Mouse (Mus musculus): ENCODE results near the gene Snapc2. TPM values are rescaled to one million over a fixed set of nuclear protein-coding genes. Genes with fewer than 3 reads are reported as not detected.
A peak's percentile ranks its signal among the peaks of the same experiment; 100 is the strongest.

Gene Snapc2
- polyA plus RNA-seq, 1 experiment from 2014 or later: 64.6 TPM

- H3K4me2 ChIP-seq: peak overlapping the region; percentile 58
- H3K9me3 ChIP-seq (ENCODE audit: control insufficient read depth, low read length): no peaks in the 10 kb centered on the region
- H3K4me3 ChIP-seq (ENCODE audit: low read depth, low read length): peak overlapping the region; percentile 27
- peaks cover 33% of the 10 kb centered on the region for H3K4me1 ChIP-seq (ENCODE audit: control insufficient read depth, insufficient read depth, low read length)
- WGBS: 10% methylated on average over 33 of the region's 33 CpGs
- DNase-seq (ENCODE audit: low spot score, missing footprints): peak; percentile 92
- H3K36me3 ChIP-seq (ENCODE audit: control insufficient read depth, insufficient read depth, low read length): peaks cover 14% of the 10 kb centered on the region
- peak overlapping the region; percentile 51; the same call in 1 of the 2 replicates for H3K9ac ChIP-seq (ENCODE audit: low read length)
- H3K27ac ChIP-seq (ENCODE audit: low read depth, low read length): no peak overlapping the region
- H3K27me3 ChIP-seq (ENCODE audit: control insufficient read depth, insufficient read depth, low read length): no peaks in the 10 kb centered on the region; the same call in 1 of the 2 replicates
- peak; percentile 5 for ATAC-seq (ENCODE audit: low FRiP score)
Measured at GRCm38 (mm10) chr8:4214006-4214980, 38.6 kb upstream of the Snapc2 start.

- peaks cover 33% of the 10 kb centered on the region for H3K4me1 ChIP-seq (ENCODE audit: control insufficient read depth, insufficient read depth, low read length)
- H3K4me3 ChIP-seq (ENCODE audit: low read depth, low read length): peak overlapping the region; percentile 64
- H3K9ac ChIP-seq (ENCODE audit: low read length): peak overlapping the region; percentile 82
- H3K27me3 ChIP-seq (ENCODE audit: control insufficient read depth, insufficient read depth, low read length): no peaks in the 10 kb centered on the region; the same call in 1 of the 2 replicates
- H3K9me3 ChIP-seq (ENCODE audit: control insufficient read depth, low read length): no peaks in the 10 kb centered on the region
- no peak overlapping the region for H3K27ac ChIP-seq (ENCODE audit: low read depth, low read length)
- H3K36me3 ChIP-seq (ENCODE audit: control insufficient read depth, insufficient read depth, low read length): no peaks in the 10 kb centered on the region
- peak overlapping the region; percentile 81 for H3K4me2 ChIP-seq
- WGBS: 8% methylated on average over 18 of the region's 18 CpGs
- DNase-seq (ENCODE audit: low spot score, missing footprints): no peak
- peak; percentile 0; the same call in 1 of the 2 replicates for ATAC-seq (ENCODE audit: low FRiP score)
Measured at GRCm38 (mm10) chr8:4216296-4216695, 36.6 kb upstream of the Snapc2 start.

- DNase-seq (ENCODE audit: low spot score, missing footprints) (peak; percentile 97), ATAC-seq (ENCODE audit: low FRiP score) (peak; percentile 90)
- Histone ChIP-seq H3K36me3 (ENCODE audit: control insufficient read depth, insufficient read depth, low read length) (no peaks in the 10 kb centered on the region), H3K27me3 (ENCODE audit: control insufficient read depth, insufficient read depth, low read length) (no peaks in the 10 kb centered on the region; the same call in 1 of the 2 replicates), H3K9me3 (ENCODE audit: control insufficient read depth, low read length) (no peaks in the 10 kb centered on the region), H3K4me1 (ENCODE audit: control insufficient read depth, insufficient read depth, low read length) (peaks cover 33% of the 10 kb centered on the region), H3K4me3 (ENCODE audit: low read depth, low read length) (peak within 1 kb of the TSS; percentile 64), H3K9ac (ENCODE audit: low read length) (peak within 1 kb of the TSS; percentile 82), H3K4me2 (peak within 1 kb of the TSS; percentile 81), H3K27ac (ENCODE audit: low read depth, low read length) (peak within 1 kb of the TSS; percentile 73)
- under 1% methylated on average over 44 of the region's 44 CpGs for WGBS
Measured at GRCm38 (mm10) chr8:4216791-4217621, 35.9 kb upstream of the Snapc2 start, which contains the start of gene Prr36. Gene Prr36, minus strand, starts transcription at chr8:4217459.

GRCm38 (mm10) chr8:4219617-4220016 lies 33.3 kb upstream of the Snapc2 start:
- Histone ChIP-seq H3K9me3 (ENCODE audit: control insufficient read depth, low read length) (no peaks in the 10 kb centered on the region), H3K4me1 (ENCODE audit: control insufficient read depth, insufficient read depth, low read length) (peaks cover 14% of the 10 kb centered on the region), H3K27ac (ENCODE audit: low read depth, low read length) (no peak overlapping the region), H3K4me3 (ENCODE audit: low read depth, low read length) (no peak overlapping the region), H3K9ac (ENCODE audit: low read length) (no peak overlapping the region), H3K4me2 (no peak overlapping the region), H3K36me3 (ENCODE audit: control insufficient read depth, insufficient read depth, low read length) (no peaks in the 10 kb centered on the region), H3K27me3 (ENCODE audit: control insufficient read depth, insufficient read depth, low read length) (no peaks in the 10 kb centered on the region; the same call in 1 of the 2 replicates)
- DNase-seq (ENCODE audit: low spot score, missing footprints) (no peak), ATAC-seq (ENCODE audit: low FRiP score) (no peak)
- 92% methylated on average over 3 of the region's 3 CpGs for WGBS

- Histone ChIP-seq H3K36me3 (ENCODE audit: control insufficient read depth, insufficient read depth, low read length) (no peaks in the 10 kb centered on the region), H3K4me3 (ENCODE audit: low read depth, low read length) (no peak overlapping the region), H3K4me1 (ENCODE audit: control insufficient read depth, insufficient read depth, low read length) (0 out of 2 replicates have a peak, but pooled peaks cover 5% of the 10 kb centered on the region), H3K27ac (ENCODE audit: low read depth, low read length) (no peak overlapping the region), H3K9ac (ENCODE audit: low read length) (no peak overlapping the region), H3K9me3 (ENCODE audit: control insufficient read depth, low read length) (no peaks in the 10 kb centered on the region), H3K4me2 (no peak overlapping the region), H3K27me3 (ENCODE audit: control insufficient read depth, insufficient read depth, low read length) (peaks cover 6% of the 10 kb centered on the region; the same call in 1 of the 2 replicates)
- ATAC-seq (ENCODE audit: low FRiP score) (no peak), DNase-seq (ENCODE audit: low spot score, missing footprints) (no peak)
Measured at GRCm38 (mm10) chr8:4222059-4222458, 30.8 kb upstream of the Snapc2 start.

- 0 out of 2 replicates have a peak overlapping the region, but pooled peaks have one; percentile 6 for H3K4me3 ChIP-seq (ENCODE audit: low read depth, low read length)
- ATAC-seq (ENCODE audit: low FRiP score): no peak
- 22% methylated on average over 4 of the region's 4 CpGs for WGBS
- H3K27me3 ChIP-seq (ENCODE audit: control insufficient read depth, insufficient read depth, low read length): peaks cover 6% of the 10 kb centered on the region; the same call in 1 of the 2 replicates
- peak; percentile 80 for DNase-seq (ENCODE audit: low spot score, missing footprints)
- H3K4me2 ChIP-seq: peak overlapping the region; percentile 31
- H3K9me3 ChIP-seq (ENCODE audit: control insufficient read depth, low read length): no peaks in the 10 kb centered on the region
- H3K27ac ChIP-seq (ENCODE audit: low read depth, low read length): no peak overlapping the region
- peak overlapping the region; percentile 17; the same call in 1 of the 2 replicates for H3K9ac ChIP-seq (ENCODE audit: low read length)
- no peaks in the 10 kb centered on the region for H3K36me3 ChIP-seq (ENCODE audit: control insufficient read depth, insufficient read depth, low read length)
- H3K4me1 ChIP-seq (ENCODE audit: control insufficient read depth, insufficient read depth, low read length): 0 out of 2 replicates have a peak, but pooled peaks cover 5% of the 10 kb centered on the region
Measured at GRCm38 (mm10) chr8:4226323-4226722, 26.6 kb upstream of the Snapc2 start.

GRCm38 (mm10) chr8:4226739-4227347 lies 26.0 kb upstream of the Snapc2 start, which contains the start of gene Lrrc8e:
Gene Lrrc8e, plus strand, starts transcription at chr8:4226827.
- H3K4me3 ChIP-seq (ENCODE audit: low read depth, low read length): 0 out of 2 replicates have a peak within 1 kb of the TSS, but pooled peaks have one; percentile 6
- ATAC-seq (ENCODE audit: low FRiP score) (peak; percentile 48; the same call in 1 of the 2 replicates), DNase-seq (ENCODE audit: low spot score, missing footprints) (peak; percentile 83)
- H3K4me2 ChIP-seq: peak within 1 kb of the TSS; percentile 31
- H3K27me3 ChIP-seq (ENCODE audit: control insufficient read depth, insufficient read depth, low read length): peaks cover 6% of the 10 kb centered on the region; the same call in 1 of the 2 replicates
- WGBS: 4% methylated on average over 33 of the region's 33 CpGs
- H3K27ac ChIP-seq (ENCODE audit: low read depth, low read length): no peak within 1 kb of the TSS
- H3K9me3 ChIP-seq (ENCODE audit: control insufficient read depth, low read length): no peaks in the 10 kb centered on the region
- H3K4me1 ChIP-seq (ENCODE audit: control insufficient read depth, insufficient read depth, low read length): 0 out of 2 replicates have a peak, but pooled peaks cover 5% of the 10 kb centered on the region
- no peaks in the 10 kb centered on the region for H3K36me3 ChIP-seq (ENCODE audit: control insufficient read depth, insufficient read depth, low read length)
- peak within 1 kb of the TSS; percentile 17; the same call in 1 of the 2 replicates for H3K9ac ChIP-seq (ENCODE audit: low read length)

GRCm38 (mm10) chr8:4227919-4228318 lies 25.0 kb upstream of the Snapc2 start:
- Histone ChIP-seq H3K4me2 (no peak overlapping the region), H3K9me3 (ENCODE audit: control insufficient read depth, low read length) (no peaks in the 10 kb centered on the region), H3K27ac (ENCODE audit: low read depth, low read length) (no peak overlapping the region), H3K4me1 (ENCODE audit: control insufficient read depth, insufficient read depth, low read length) (0 out of 2 replicates have a peak, but pooled peaks cover 5% of the 10 kb centered on the region), H3K9ac (ENCODE audit: low read length) (no peak overlapping the region), H3K36me3 (ENCODE audit: control insufficient read depth, insufficient read depth, low read length) (no peaks in the 10 kb centered on the region), H3K27me3 (ENCODE audit: control insufficient read depth, insufficient read depth, low read length) (peaks cover 6% of the 10 kb centered on the region; the same call in 1 of the 2 replicates), H3K4me3 (ENCODE audit: low read depth, low read length) (no peak overlapping the region)
- peak; percentile 51 for DNase-seq (ENCODE audit: low spot score, missing footprints)
- no peak for ATAC-seq (ENCODE audit: low FRiP score)
- 88% methylated on average over 4 of the region's 4 CpGs for WGBS
